Mouse (Mus musculus): ENCODE data around the gene Tmod3.

- TF ChIP-seq POLR2A (IDR thresholded peaks at IDR 0.05; ENCODE audit: borderline replicate concordance, control insufficient read depth, low read depth, low read length) (no peak), CTCF (IDR thresholded peaks at IDR 0.05; ENCODE audit: control insufficient read depth, insufficient read depth, low read length) (peak; percentile 8; the same call in 1 of the 2 replicates)
Measured at GRCm38 (mm10) chr9:75468297-75468696, 91.2 kb downstream of the Tmod3 start.
